Mouse (Mus musculus): Measurements from ENCODE around the gene Mxra8.

The Mxra8 gene

DNA sequence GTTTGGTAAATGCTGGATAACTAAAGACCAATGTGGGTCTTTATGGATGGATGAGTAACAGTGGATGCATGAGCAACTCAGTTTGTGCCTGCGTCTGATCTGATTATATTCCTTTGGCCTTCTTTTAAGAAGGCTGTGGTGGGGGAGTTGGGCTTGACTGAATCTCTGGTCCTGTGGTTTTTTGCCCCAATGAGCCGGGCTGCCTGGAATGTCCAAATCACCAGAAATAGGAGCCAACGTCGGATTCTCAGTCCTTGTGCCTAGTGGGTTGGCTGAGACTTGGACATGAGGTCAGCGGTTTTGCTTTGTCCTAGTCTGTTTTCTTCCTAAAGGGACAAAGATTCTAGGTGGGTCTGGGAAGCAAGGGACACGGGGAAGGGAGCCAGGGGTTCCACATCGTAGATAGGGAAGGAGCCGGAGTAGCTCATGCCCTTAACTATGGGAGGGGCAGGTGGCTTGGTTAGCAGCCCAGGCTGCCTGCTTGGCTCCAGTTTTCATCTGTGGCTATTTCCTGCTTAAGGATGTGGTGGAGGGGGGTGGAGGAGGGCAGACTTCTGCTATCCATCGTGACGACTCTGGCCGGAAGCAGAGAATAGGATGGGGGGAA, 2.0 kb upstream of the Mxra8 start:
- DNase-seq (ENCODE audit: low read depth), result no peak

DNA sequence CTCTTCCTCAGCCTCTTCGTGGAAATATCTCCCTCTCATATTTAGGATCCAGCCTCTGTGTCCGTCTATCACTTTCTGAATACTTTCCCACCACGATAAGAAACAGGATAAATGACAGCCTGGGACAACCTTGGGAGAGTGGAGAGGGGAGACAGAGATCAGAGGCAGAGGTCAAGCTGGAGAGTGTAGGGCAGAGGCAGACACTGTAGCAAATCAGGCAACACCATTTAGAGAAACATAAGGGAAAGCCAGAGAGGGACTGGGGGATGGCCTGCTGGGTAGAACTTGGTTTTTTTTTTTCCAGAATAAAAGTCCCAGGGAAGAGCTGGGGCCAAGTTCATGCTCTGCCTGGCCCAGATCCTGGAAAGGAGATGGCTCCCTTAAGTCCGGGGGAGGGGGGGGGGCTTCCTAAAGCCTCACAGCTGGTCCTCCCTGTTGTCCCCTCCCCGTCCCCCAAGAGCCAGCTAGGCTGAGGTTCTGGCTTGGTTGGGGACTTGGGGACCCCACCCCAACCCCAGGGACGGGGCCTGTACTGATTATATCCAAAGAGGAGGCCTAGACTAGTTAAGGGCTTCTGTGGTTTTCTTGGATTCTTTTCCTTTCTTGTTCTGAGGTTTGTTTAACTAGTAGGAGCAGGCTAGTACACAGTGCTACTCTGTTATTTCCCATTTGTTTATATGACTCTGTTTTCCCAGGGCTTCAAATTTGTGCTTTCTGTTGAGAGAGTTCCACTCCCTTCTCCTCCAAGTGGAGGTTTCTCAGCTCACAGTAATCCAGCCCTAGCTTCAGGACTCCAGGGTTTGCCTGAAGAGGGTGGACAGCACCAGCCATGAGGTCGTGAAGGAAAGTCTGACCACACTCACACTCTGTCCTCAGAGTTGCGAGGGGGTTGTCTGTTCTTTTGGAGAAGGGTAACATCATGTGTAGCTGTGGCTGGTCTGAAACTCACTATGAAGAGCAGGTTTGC, 1.0 kb upstream of the Mxra8 start:
- no peak for DNase-seq (ENCODE audit: low read depth)

DNA sequence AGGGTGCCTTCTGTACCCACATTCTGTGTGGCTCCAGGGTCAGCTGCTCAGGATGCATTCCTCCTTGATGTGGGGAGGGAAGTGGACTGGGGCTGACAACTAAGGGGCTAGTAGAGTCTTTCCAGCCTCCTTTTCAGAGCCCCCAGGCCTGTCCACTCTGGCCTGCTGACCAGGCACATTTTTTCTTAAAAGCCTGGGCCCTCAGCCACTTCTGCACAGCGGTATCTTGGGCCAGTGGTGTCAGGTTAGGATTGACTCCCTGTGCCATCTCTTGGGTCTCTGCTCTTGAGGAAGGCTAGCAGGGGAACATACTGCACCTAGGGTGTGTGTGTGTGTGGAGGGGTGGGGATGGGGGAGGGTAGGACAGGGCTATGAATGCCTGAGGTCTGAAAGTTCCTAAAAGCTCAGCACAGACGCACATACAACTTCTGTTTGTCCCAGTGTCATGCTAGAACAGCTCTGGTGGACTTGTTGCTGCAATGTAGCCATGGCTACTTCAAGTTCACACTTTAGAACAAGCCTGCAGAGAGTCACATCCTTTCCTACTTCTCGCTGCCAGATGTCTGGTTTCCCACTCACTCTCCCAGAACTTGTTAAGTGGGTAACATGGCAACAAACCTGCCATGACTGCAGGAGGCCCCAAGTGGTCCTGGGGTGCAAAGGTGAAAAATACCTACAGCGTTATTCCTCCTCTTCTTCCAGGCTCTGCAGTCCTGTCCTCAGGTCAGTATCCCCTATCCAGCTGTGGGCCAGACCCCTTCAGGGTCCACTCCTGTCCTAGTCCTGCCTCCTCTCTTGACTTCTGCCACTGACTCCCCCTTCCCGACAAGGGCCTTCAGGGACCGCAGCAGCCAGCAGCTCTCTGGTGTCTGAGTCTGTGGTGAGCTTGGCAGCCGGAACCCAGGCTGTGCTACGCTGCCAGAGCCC, 859 bp downstream of the Mxra8 start:
- DNase-seq (ENCODE audit: low read depth), result no peak

DNA sequence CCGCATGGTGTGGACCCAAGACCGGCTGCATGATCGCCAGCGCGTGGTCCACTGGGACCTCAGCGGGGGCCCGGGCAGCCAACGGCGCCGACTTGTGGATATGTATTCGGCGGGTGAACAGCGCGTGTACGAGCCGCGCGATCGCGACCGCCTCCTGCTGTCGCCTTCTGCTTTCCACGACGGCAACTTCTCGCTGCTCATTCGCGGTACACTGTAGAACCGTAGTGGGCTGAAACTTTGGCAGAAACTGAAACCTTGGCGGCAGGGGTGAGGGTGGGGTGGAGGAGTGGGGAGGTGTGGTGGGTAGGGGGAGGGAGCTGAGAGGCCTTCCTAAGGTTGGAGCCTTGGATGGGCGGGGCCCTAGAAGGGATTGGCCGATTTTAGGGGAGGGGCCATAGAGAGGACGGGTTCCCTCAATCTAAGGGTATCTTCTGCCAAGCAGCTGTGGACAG, 1.5 kb downstream of the Mxra8 start:
- peak; percentile 73 for DNase-seq (ENCODE audit: low read depth)

- DNase-seq (ENCODE audit: low read depth), result no peak
Measured at GRCm38 (mm10) chr4:155841651-155842270, 2.3 kb downstream of the Mxra8 start.

DNA sequence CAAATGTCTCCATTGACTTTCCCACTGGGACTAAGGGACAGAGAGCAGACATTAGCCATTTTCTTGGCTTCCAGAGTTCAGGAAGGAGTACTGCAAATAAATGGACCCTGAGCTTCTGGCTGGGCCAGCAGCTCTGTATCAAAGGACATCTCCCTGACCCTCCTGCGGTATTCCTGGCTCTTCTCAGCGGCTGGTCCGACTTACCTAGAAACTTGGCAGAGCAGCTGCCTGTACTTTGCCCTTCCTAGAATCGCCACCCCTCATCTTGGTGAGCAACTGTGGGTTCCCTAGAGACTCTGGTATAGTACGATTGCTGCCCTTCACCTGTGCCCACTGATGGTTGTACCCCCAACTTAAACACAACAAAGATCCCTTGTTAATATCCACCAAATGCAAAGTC, 3.8 kb downstream of the Mxra8 start:
- DNase-seq (ENCODE audit: low read depth), result no peak

DNA sequence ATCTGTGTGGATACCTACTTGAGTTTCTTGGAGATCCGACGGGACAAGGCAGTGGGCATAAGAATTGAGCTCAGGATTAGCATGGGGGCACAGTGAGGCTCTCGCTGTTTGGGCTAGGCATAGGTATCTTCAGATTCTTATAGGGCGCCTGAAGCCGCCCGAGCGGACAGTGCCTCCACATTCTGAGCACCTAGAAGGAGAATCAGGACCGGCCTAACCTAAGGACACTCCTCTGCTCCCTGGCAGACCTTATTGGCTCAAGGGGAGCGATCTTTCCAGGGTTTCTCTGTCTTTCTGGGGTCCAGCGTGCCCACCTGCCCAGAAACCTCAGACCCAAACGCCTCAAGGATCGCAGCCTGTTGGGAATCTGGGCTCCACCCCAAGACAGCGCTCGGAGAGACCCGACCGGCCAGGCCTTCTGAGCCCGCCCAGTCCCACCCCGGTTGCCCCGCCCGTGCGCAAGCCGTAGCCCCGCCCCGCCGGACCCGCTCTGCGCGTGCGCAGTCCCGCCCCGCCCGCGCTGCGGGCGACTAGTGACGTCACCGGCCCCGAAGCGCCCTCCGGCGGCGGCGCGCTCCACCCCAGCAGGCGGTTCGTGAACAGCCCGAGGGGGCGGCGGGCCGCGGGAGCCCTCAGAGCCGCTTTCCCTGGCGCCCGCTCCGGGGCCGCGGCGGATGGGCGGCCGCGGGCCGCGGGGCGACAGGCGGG, 7.5 kb downstream of the Mxra8 start, which contains the start of gene Dvl1:
Gene Dvl1, plus strand, starts transcription at position 532 of the 708 bp plus-strand sequence.
- DNase-seq (ENCODE audit: low read depth), result no peak

- no peak for DNase-seq (ENCODE audit: low read depth)
Measured at GRCm38 (mm10) chr4:155847591-155848352, 8.3 kb downstream of the Mxra8 start.

DNA sequence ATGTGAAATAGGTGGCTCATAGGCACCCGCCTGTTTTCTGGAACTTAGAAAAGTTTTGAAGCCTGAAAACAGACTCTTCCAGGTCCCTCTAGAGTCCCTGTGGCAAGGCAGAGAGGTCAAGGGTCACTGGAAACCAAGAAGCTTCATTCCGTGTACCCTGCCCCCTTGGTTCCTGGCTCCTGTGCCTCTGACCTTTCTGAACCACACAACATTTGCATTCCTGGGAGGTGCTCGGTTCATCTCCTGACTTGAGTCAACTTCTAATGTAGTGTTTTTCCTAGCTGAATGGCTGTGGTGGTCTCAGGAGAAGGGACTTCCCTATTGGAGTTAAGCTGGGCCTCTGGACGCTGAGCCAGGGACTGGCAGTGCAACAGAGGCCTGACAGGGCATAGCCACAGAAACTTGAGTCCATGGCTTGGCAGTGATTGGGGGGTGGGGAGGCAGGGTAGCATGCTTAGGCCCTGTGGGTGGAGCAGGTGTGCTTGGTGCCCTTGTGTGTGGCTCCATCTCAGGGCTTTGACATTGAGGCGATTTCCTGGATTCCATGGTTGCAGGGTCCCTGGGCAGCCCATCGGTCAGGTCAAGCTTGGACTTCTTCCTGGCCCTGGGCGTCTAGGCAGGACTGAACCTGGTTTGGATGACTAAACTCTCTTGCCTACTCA, 9.1 kb downstream of the Mxra8 start:
- no peak for DNase-seq (ENCODE audit: low read depth)

- DNase-seq (ENCODE audit: low read depth), result no peak
Measured at GRCm38 (mm10) chr4:155849391-155849790, 9.9 kb downstream of the Mxra8 start.

- no peak for DNase-seq (ENCODE audit: low read depth)
Measured at GRCm38 (mm10) chr4:155849792-155850451, 10.4 kb downstream of the Mxra8 start.

- no peak for DNase-seq (ENCODE audit: low read depth)
Measured at GRCm38 (mm10) chr4:155851368-155851767, 11.9 kb downstream of the Mxra8 start.

GRCm38 (mm10) chr4:155851951-155852411, 12.5 kb downstream of the Mxra8 start:
- no peak for DNase-seq (ENCODE audit: low read depth)

GRCm38 (mm10) chr4:155853421-155853820, 13.9 kb downstream of the Mxra8 start:
- no peak for DNase-seq (ENCODE audit: low read depth)

DNA sequence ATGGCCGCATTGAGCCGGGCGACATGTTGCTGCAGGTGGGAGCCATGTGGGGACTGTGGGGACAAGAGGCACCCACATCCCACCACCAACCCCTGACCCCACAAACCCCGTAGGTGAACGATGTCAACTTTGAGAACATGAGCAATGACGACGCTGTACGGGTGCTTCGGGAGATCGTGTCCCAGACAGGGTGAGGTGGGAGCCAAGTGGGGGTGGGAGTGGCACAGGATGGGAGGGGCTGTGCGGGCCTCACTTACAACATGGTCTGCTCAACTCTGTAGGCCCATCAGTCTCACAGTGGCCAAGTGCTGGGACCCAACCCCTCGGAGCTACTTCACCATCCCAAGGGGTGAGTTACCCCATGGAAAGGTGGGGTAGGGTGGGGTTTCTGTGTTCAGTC, 15.5 kb downstream of the Mxra8 start:
- DNase-seq (ENCODE audit: low read depth), result no peak

DNA sequence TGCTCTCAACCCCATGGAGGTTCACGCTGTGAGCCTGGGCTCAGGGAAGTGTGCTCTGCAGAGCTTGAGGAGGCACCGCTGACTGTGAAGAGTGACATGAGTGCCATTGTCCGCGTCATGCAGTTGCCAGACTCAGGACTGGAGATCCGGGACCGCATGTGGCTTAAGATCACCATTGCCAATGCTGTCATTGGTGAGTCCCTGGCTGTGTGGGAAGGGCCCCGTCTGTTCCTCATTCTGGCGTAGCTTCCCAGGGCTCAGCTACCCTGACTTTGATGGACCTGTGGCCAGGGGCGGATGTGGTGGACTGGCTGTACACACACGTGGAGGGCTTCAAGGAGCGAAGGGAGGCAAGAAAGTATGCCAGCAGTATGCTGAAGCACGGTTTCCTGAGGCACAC, 16.6 kb downstream of the Mxra8 start:
- no peak for DNase-seq (ENCODE audit: low read depth)

- no peak for DNase-seq (ENCODE audit: low read depth)
Measured at GRCm38 (mm10) chr4:155856881-155857280, 17.4 kb downstream of the Mxra8 start.

GRCm38 (mm10) chr4:155859318-155859717, 19.8 kb downstream of the Mxra8 start:
- no peak for DNase-seq (ENCODE audit: low read depth)

DNA sequence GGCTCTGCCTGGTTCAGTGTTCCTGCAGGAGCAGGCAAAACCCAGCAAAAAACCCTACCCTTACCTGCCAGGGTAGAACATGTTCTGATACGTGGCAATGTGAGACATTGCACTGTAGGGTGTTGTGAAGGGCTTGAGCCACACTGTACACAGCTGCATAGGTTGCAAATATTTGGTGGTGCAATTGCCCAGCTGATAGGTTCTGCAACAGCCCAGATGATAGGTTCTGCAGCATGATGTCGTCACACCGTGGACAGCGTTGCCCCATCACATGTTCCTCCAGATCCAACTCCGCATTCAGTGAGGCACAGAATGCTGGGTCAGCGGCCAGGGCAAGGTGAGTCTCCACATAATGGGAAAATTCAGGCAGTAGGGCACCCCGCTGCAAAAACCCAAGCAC, 22.3 kb downstream of the Mxra8 start:
- DNase-seq (ENCODE audit: low read depth), result no peak

Measured in c-Kit-positive CD71-positive TER-119-negative erythroid progenitor cells, embryonic 14.5 days (primary cell).